Mouse (Mus musculus) cerebral cortex, adult 2 months (tissue): ENCODE measurements around the gene Tcaf3.

Experiments
- WGBS: fragments of 180-500 bp; shearing (Covaris S2); methylation state at CpG from one replicate; pipeline ENCODE4 v1.1.7; 2018; 5-methylcytosine and 5-hydroxymethylcytosine counted together

The Tcaf3 gene

DNA sequence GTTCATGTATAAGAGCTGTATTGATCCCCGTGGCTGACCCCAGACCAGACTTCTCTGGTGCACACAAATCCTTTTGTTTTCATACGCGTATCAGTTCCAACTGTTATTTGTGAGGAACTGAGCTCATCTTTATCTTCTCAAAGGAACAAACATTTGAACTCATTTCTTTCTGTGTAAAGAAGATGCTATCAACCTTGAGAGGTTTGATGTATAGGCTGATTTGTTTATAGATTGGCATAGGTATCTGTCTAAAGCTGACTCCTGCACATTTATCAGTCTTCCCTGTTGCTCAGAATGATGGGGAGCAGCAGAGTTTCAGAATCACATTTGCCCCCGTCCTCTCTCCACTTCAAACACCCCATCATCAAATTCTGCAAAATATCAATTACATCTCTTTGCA is at the start of gene Tcaf3:
Gene Tcaf3, minus strand, starts transcription at position 101 of the 400 bp plus-strand sequence.
- 77% methylated on average over 4 of the region's 4 CpGs for WGBS

DNA sequence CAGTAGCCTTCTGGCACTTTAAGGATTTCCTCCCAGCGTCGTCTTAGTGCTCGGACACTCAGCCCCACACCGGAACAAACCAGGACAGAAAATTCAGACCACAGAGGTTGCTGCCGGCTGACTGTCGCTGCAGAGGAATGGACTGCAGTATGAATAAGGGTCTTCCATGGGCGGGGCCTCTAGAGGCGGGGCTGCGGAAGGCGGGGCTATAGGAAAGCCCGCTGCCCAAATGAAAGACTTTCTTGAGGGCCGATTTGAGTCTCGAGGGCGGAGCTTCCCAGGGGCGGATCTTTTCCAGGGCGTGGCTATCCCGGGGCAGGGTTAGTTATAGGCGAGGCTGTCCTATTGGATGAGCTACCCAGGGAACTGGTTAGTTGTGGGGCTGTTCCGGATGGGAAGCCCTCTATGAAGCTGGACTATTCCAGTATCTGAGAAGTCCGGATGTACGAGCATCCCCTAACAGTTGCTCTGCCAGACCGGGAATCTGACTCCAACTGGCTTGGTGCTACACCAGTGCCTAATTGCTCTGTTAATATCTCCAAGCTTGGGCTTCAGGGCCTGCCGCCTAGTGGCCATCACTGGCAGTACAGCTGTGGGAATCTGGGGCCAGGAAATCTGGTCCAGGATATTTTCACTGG is 47.5 kb upstream of the Tcaf3 start, which contains the start of gene Tcaf2:
Gene Tcaf2, minus strand, starts transcription at position 343 of the 638 bp plus-strand sequence.
- WGBS = 2% methylated on average over 23 of the region's 23 CpGs

DNA sequence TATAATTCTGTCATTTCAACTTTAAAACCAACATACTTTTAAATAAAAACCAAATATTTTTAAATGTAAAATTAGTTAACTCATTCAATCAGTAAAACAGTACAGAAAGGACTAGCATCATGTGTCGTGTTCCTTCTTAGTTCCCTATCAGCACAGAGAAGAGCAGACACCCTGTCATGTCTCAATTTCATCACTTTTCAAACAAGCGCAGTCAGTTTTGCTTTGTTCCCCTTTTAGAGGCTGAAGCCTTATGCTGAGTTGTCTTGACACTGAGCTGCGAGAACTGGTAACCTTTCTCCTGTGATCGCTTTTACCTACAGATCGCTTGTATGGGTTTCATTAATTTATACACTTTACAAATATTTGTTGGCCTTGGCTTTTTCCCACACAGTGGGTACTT is 36.9 kb upstream of the Tcaf3 start:
- WGBS = 90% methylated on average over 5 of the region's 5 CpGs

DNA sequence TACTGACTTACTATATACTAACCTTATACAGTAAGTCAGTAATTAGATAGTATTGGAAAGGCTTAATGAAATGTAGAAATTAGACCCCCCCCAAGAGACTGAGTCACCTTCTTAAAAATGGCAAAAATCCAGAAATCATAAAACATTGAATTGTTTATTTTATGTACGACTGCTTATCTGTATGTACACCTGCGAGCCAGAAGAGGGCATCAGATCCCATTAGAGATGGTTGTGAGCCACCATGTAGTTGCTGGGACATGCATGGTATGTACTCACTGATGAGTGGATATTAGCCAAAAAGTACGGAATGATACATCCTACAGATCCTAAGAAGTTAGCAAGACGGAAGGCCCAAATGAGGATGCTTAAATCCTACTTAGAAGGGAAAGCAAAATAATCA is 33.9 kb upstream of the Tcaf3 start:
- WGBS = 73% methylated on average over 4 of the region's 4 CpGs

DNA sequence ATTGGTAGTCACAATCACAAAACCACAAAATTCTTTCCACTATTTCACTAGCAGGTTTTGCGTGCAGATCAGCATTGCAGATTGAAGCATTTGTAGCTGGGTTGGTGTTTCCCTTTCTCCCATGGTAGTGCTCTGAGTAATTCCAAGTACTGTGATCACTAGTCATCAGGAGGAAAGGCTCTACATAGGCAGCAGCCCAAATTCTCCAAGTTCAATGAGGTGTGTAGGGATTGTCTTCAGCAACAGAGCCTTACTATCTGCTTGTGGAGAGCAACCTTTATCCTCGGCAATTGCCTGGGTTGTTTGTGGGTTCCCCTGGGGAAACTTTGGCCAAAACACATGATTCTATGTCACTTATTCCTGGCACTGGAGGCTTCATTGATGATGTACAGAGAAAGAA is 19.4 kb upstream of the Tcaf3 start:
- WGBS = 85% methylated on average over 2 of the region's 2 CpGs

DNA sequence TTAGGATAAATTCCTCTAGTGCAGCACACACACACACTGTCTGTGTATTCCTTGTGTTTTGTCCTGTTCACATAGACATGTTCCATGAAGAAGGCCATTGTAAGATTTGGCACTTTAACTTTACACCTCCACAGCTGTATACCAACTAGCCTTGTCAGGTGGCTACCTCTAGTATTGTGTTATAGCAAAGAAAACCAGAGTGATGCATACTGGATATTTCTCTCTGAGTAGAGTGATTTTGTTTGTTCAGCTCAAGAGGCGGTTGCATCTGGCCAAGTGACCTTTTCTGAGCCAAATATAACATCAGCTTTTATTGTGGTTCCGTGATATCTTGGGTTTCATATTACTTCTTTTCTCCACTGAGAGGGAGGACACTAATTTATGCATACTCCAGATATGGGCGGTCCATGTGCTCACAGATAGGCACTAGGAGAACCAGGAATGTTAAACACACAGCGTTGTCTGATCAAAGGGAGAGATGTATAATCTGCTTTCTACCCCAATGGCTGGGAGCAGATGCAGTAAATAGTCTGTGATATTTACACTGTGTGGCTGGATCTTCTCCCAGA is 13.5 kb upstream of the Tcaf3 start:
- WGBS = 54% methylated on average over 4 of the region's 4 CpGs

DNA sequence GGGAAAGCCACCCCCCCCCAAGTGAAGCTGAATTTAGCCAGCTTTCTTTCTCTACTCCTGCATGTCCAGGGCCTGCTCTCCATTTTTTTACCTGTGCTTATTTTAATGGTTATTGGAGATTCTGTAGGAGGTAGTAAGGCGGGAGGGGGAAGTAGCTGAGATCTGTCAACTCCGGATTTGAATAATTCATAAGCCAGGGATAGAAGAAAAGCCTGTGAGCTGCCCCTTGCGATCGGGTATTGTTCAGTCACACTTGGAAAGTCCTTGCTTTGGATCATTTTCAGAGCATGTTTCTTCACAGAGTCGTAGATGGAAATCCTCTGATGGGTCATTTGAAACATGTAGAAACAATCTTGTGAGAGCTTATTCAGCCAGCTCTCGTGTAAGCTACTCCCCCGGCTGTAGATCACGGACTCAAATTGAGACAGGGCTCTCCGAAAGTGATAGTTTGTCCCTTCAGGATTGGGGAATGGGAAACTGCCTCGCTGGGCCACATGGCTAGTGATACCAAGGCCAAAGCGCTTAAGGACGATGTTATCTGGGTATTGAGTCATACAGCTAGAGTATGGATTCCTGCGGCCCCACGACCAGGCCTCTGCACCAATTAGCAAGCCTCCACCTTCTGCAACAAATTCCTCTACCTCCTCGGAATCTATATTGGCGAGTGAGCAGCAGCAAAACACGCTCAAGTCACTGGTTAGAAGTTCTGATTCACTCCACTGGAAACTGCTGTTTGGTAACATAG is 4.2 kb downstream of the Tcaf3 start:
- 72% methylated on average over 17 of the region's 17 CpGs for WGBS

DNA sequence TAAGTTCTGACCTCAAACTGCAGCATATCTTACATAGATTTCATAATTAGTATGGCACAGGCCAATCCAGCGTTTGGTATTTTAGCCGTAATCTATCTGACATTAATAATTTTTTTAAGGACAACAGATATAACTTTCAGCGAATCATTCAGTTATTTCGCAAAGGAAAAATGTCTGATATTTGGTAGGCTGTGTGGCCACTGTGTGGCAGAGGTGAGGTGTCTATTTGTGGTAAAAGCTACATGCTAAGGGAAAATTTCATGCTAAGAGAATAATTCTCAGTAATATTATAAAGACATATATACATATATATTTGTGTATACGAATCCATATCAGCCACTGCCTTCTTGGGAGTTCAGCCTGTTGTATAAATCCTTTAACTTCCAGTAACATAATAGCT is 10.9 kb downstream of the Tcaf3 start:
- 85% methylated on average over 5 of the region's 5 CpGs for WGBS

DNA sequence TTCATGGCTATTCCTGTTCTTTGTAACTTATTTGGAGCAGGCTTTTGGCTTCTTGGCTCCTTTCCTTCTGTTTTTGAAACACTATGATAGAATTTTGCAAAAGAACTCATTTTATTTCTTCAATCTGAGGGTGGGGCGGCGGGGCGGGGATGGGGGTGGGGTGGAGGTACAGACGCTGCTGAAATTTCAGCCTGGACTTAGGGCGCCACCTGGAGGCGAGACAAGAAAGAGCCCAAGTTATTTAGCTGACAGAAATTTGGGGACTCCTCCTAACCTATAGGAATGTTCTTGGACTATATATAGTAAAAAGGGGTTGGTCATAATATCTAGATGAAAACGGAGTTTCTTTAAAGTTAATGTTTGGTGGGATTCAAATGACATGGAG is 14.0 kb downstream of the Tcaf3 start:
- WGBS = under 1% methylated on average over 7 of the region's 7 CpGs

DNA sequence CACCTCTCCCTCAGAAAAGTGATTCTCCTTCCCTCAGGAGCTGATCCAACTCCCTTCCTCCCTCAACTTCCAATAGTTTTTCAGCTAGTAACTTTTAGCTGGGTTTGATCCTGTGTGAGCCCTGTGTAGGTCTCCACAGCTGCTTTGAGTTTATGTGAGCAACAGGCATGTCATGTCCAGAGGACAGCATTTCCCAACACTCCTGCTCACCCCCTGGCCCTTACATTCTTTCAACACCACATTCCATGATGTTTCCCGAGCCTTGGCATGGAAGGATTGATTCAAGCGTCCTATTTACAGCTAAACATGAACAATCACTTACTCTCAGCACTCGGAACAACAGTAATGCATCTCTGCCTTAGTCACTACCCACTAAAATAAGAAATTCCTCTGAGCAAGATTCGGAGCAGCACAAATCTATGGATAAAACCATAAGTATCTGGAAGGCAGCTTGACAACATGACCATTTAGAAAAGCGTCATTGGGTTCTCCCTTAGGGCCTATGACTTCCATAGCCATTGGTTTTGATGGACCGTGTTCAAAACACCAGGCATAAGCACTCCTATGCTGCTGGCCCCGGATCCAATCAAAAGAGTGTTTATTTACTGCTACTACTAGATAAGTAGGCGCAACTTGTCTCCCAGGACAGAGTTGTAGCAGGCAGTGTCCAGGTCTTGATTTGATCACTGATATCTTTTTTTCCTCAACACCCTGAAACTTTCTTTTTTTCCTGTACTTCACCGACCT is 14.6 kb downstream of the Tcaf3 start:
- whole genome bisulfite sequencing = 52% methylated on average over 9 of the region's 9 CpGs

DNA sequence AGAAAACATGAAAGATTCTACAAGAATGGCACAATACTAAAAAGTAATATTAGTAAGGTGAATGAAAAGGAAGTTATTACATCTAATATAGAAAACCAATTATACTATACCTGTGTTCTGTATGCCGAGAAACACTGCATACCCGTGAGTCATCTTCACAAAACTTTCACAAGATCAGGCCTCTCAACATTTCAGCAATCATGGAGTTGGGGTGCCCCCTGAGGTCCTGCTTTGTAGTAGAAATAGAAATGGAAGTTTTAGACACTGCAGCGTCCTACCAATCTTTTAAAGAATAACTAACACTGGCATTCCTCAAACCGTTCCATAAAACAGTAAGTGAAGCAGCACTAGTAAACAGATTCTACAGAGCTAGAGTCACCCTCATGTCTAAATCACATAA is 18.8 kb downstream of the Tcaf3 start:
- WGBS = 67% methylated on average over 4 of the region's 4 CpGs

DNA sequence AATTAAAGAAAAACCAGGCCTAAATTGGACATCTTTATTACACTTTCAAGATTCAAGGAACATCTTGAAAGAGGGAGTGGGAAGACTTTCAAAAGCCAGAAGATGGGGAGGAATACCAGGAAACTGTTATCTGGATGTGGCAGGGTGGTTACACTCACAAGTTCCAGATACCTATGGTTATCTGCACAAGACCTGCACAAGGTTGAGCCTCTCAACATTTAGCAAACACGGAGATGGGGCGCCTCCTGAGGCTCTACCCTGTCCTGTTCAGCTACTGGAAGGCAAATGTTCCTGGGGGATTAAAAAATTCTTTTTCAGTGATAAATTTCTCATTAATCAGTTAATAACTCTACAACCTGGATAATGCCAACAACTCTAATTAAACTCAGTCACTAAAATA is 20.1 kb downstream of the Tcaf3 start:
- 97% methylated on average over 2 of the region's 2 CpGs for WGBS

DNA sequence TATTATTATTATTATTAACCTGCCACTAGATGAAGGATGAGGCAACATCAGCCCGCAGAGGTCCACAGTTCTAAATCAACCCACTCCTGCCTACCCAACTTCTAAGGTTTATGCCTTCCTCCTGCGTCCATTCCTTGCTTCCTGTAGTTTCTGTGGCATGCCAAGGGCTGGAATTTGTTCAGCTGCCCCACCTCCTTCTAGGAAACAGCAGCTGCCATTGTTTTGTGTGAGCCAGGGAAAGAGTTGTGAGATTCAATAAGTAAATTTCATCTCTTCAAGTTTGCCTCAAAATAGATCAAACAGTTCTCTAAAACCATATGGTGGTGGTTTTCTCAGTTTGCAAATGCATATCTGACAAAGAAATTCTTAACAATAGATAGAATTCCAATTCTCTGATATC is 29.3 kb downstream of the Tcaf3 start:
- 54% methylated on average over 2 of the region's 2 CpGs for WGBS

DNA sequence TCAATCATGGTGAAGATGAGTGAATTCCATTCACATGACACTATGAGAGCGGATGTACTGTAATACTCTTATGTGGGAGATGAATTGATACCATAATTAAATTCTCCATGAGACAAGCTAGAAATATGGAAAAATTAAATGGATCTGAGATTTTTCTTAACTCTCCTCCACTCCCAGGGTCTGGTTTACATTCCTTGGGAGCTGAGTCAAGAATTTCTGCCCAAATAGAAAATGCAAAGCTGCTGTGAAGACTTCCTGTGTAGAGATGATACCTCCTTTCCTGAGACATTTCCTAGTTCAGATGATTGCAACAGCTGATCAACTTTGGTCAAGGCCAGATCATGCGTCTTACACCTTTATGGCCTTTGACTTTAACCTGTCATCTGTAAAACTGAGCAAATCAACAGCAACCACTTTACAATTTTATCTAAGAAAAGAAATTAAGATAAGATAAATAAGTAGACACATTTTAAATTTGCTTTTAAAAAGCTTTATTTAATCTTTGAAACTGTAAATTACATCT is 31.4 kb downstream of the Tcaf3 start:
- 88% methylated on average over 2 of the region's 2 CpGs for WGBS

DNA sequence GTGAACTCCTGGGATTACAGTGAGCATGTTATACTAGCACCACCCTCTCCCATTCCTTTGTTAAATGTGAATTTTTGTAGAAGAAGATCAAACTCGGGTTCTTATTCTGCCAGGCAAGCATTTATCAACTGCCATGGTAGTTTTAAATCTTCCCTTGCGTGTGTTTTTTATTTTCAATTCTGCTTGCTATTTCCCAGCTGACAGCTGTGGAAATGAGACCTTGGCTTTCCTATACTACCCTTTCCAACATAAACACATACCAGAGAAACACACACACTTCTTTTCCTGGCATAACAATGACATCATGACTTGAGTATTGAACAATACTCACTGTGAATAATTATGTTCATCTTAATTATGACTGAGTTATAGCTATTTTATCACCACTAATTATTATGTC is 35.2 kb downstream of the Tcaf3 start:
- 66% methylated on average over 2 of the region's 2 CpGs for WGBS

DNA sequence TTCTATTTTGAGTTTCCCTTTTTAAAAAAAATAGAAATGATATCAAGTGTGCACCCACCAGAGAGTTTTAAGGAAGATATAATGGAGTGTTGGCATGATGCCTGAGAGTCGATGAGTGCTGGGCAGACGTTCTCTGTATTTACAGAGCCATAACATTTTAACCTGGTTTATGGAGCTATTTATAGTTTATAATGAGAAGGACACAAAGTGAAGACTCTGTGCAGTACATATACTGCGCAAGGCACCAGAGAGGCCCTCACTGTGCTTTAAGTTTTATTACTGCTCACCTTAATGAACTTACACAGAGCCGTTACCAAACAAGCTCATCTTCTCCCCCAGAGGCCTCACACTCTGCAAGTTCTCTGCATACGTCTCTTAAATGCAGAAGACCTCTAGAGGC is 36.6 kb downstream of the Tcaf3 start:
- 80% methylated on average over 5 of the region's 5 CpGs for WGBS

DNA sequence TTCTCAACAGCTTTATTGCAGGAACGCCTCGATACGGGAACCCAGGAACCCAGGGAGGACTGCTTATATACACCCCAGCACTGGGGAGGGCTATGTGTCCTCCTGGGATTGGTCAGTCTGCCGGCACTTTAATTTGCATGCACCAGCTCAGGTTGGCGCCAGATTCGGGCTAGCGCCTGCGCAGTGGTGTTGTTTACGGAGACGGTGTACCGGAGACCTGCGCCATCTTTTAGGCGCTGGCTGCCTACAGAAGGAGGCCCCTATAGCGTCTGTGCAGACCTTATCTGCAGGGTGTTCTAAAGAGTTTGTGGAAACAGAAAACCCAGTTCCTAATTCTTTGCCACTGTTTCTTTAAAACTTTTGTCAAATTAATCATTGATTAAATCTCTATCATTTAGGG is 38.9 kb downstream of the Tcaf3 start:
- 98% methylated on average over 14 of the region's 14 CpGs for WGBS

DNA sequence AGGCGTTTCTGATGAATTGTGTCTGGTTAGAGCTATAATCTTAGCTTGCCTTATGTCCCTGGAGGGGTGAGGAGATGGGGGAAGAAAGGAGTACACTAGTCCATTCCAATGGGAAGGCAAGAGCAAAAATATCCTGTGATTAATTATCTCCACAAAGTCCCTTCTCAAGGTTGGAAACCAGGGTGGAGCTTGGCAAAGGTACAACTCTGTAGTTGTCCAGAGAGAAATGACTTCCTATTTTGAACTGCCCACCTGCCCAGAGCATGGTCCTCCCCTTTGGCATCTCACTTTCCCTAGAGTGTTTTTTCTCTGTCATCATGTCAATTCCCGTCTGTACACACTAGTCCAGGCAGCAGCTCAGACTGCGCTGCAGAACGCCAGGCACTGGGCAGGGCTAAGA is 50.0 kb downstream of the Tcaf3 start, which contains the start of gene Olfr455:
Gene Olfr455, minus strand, starts transcription at position 127 of the 400 bp plus-strand sequence.
- WGBS = 92% methylated on average over 4 of the region's 4 CpGs

DNA sequence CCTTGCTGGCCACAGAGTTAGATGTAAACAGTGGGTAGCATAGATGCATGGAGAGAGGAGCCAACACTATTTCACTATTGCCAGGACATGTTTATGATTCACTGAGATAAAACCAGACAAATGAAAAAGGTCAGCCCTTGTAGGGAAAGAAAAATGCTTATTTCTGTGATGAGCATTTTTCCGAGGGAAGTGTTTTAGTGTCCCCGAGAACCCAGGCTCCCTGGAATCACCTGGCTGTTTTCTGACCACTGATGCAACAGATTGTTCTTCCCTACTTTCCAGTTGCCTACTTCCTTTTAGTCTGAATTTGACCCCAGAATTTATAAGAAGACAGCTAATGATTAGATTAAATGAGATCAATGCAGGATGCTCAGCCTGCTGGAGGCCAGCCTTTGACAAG is 51.3 kb downstream of the Tcaf3 start:
- 95% methylated on average over 2 of the region's 2 CpGs for WGBS

DNA sequence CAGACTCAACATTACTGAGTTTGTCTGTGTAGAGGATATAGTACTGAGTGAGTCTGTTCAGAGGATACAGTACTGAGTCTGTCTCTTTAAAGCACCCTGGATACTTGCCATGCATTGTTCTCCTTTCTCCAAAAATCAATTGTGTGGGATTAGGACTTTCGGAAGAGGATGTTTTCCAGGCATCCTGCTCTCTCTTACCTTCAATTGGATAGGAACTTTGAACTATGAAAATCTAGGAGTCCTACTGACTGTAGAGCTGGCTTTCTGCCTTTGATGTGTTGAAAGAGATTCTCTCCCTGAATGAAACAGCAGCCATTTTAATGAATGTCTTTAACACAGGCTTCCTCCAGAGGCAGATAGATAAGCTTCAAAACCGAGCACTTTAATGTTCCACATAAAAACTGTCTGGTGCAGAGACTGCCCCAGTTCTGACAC is 52.0 kb downstream of the Tcaf3 start:
- WGBS = 59% methylated on average over 2 of the region's 2 CpGs

DNA sequence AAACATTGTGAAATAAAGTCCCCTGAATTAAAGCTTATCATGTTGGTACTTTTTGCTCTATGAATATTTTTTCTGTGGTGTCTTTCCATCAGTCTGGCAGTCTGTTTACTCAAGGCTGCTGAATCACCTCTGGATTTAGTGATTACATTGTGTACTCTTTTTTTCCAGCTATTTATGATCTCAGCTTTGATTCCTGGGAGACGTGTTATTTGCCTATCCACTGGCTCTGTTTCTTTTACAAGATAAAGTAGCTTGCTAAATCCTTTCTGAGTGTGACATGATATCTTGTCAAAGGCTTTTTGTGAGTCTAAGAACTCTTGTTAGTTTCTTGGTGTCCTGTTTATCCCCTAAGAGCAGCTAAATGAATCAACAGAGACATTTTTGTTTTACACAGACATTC is 52.6 kb downstream of the Tcaf3 start:
- 55% methylated on average over 1 of the region's 1 CpGs for WGBS
